Mouse (Mus musculus): ENCODE measurements around the gene Ilf3.
"Not testable (repeated sequence)": the region's sequence is repeated elsewhere in the genome, so short reads cannot be mapped to it uniquely, and the experiment has no call there.

The Ilf3 gene

DNA sequence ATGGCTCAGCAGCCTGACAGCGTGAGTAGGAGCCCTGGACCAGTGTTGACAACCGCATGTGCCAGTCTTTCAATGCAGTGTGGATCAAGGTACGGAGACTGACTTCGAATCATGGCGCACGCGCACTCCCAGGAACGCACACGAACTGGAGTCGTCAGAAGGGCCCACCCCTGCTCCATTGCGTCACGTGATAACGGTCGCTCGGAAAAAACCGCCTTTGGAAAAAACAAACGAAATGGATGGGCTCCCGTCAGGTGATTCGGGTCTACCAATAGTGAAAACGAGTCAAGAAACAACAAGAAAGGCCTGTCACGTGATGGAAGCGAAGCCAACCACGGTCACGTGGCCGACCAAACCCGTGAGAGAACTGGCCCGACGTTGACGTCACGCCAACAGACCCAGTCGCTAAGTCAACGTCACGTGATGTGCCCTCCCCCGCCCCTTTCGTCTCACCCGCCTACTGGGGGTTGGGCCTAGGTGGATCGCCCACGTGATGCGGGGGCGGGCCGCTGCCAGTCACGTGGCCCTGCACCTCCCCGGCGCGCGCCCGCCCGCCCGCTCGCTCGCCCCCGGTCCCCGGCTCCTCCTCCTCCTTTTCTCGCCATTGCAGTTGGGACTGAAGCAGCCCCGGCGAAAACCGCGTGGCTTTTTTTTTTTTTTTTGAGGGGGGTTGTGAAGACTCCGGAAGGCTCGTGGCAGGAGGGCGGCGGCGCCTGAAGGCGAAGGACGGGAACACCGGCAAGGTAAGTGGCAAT, at the start of gene Ilf3:
Gene Ilf3, plus strand, starts transcription at position 515 of the 755 bp plus-strand sequence.
- peak; percentile 100 for DNase-seq

DNA sequence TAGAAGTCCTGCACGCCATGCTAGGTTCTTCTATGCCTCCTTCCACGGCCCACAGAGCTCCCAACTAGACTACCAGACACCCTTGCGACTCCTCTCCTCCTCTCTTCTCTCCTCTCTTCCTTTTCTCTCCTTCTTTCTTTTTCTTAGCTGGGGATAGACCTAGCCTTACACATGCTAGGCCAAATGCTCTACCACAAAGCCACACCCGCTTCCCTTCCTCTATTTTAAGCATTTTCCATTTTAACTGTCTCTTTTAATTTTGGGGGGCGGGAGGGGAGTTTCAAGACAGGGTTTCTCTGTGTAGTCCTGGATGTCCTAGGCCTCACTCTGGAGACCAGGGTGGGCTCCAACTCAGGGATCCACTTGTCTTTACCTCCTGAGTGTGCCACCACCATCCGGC, 48.9 kb upstream of the Ilf3 start:
- no peak for DNase-seq

DNA sequence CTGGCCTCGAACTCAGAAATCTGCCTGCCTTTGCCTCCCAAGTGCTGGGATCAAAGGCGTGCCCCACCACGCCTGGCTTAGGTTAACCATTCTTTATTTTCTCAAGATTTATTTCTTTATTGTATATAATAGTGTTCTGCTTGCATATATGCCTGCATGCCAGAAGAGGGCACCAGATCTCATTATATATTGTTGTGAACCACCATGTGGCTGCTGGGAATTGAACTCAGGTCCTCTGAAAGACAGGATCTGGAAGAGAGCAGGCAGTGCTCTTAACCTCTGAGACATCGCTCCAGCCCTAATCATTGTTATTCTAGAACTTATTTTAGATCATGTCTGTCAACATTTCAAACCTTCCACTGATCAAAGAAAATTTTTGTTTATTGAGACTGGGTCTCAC, 48.2 kb upstream of the Ilf3 start:
- no peak for DNase-seq

DNA sequence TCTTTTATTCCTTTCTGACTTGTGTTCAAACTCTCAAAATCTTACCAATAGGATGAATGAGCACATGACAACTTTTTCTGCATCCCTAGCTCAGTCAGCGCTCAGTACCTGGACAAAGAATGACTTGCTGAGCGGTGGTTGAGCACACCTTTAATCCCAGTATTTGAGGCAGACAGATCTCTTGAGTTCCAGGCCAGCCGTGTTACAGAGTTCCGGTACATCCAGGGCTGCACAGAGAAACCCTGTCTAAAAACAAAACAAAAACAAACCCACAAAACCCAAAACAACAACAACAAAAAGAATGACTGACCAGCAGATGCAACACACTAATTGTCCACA, 47.4 kb upstream of the Ilf3 start:
- DNase-seq, result no peak

DNA sequence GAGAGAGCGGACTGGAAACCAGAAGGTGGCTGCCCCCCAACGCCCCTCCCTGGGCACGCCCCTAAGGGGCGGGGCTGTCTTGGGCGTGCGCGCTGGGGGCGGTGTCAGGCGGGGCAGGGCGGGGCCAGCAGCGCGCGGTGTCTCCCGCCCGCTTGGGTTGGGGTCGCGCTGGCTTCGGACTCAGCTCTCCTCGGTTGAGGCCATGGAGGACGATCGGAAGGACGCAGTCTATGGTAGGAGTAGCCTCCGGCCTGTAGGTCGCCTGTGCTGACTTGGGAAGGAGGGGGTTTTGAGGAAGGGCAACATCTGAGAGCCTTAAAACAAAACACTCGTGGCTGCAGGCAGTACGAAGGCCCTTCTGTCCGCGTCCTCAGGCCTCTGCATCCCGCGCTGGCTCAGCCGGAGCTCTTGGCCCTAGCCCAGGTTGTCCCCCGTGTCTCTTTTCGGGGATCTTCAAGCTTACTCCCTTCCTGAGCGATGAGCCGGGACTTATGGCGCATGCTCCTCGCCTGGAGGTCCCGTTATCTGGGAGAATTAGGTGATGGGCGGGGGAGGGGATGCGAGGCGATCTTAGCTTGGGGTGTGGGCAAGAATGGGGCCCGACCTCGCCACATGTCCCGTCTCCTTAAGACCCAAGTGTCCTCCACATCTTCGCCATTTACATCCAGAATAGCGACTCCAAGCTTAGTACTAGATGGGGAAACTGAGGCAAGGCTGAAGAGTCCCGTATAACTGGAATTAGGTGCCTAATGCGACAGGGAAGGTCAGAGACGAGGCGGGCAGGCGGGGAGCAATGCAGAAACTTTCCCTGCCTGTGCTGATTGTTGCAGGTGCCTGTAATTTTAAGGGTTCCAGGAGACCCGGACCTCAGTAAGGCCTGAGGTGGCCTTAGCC, 46.8 kb upstream of the Ilf3 start, which contains the start of gene Slc44a2:
Gene Slc44a2, plus strand, starts transcription at position 80 of the 894 bp plus-strand sequence.
- peak; percentile 91 for DNase-seq

DNA sequence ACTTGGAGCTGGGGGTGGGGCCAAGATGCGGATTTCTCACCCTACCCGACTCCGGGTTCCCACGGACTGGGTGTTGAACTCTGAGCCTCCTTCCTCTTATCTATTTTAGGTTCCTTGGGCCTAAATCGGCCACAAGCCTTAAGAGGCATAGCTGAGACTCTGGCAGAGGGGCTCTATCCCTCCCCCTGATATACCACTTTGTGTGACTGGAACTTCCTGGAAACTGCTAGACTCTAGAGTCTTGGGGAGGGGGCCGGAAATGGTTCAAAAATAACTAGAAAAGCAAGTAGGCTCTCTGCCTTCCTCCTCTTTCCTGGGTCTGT, 46.2 kb upstream of the Ilf3 start:
- peak; percentile 54 for DNase-seq

DNA sequence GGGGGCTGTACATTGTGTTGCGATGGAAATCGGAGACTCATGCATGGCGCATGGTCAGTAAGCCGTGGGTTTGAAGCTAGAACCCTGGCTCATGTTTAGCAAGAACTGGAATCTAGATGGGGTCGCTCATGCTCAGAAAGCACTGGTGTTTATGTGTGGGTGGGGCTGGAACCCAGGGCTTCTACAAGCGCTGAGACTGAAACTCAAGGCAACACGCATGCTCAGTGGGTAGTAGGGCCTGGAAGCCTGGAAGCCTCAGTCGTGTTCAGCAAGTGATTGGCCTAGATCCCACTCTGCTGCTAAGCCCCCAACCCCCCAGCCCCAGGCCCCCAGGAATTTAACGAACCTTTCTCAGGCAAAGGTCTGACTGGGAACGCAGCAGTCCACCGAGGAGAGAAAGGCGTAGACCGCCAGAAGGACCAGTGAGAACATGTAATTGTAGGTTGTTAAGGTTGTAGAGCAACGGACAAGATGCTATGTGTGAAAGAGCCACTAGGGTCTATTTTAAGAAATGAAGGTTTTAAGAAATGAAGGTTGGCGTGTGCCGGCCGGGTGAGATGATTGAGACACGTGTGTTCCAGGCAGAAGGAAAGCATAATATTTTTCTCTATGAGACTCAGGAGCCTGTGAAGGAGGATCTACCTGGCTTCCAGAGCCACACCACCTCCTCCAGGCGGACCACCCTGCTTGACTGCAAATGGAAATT, 45.3 kb upstream of the Ilf3 start:
- DNase-seq, result no peak

DNA sequence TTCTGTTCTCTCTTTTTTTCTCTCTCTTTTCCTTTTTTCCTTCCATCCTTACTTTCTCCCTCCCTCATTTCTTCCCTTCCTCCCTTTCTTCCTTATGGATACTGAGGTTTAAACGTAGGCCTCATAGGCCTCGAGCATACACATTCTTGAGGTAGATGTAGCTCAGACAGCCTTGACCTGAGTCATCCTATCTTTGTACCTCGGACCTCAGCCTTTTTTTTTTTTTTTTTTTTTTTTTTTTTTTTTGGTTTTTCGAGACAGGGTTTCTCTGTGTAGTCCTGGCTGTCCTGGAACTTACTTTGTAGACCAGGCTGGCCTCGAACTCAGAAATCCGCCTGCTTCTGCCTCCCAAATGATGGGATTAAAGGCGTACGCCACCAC, 44.8 kb upstream of the Ilf3 start:
- DNase-seq, result not testable (repeated sequence)

DNA sequence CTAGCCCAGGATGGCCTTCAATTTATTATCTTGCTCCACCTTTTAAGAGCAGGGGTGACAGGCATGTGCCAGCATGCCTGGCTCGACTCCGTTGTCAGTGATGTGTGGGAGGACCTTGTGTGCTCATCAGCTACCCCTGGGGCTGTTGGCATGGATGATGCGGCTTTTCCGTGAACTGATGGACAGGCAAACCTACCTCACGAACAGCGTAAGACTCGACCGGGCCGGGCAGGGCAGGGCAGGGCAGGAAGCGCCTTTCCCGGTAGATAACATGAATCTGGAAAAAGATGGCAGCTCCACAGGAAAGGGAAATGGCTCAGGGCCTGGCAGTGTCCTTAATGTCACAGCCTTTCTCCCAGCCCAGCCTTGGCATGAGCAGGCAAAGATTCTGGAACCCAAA, 43.4 kb upstream of the Ilf3 start:
- DNase-seq, result peak; percentile 57

DNA sequence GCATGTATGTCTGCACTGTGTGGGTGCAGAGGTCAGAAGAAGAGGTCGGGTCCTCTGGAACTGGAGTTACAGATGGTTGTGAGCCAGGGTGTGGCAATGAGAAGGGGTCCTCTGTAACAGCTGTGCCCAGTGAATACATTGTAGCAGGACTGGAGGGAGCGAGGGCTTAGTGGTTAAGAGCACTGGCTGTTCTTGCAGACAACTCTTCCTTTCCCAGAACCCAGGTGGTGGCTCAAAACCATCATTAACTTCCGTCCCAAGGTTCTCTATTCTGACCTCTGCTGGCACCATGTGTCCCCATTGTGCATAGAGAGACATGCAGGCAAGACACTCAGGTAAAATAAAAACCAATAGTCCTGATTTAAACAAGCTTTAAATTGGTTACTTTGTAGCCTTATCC, 40.1 kb upstream of the Ilf3 start:
- no peak for DNase-seq

DNA sequence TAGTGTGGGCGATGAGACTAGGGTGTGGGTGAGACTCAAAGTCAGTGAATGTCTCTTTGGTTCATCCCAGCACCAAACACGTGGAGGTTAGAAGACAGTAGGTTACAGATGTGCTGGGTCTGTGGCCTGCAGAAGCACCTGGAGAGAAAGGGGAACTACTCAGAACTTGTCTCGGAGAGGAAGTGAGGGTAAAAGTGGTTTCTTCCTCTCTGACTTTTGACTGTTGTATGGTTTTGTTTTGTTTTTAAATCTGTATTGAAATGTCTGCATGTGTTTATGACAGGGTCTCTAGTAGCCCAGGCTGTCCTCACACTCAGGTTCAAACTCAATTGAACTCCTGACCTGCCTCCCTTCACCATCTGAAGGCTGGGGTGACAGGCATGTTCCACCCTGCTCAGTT, 39.6 kb upstream of the Ilf3 start:
- no peak for DNase-seq

DNA sequence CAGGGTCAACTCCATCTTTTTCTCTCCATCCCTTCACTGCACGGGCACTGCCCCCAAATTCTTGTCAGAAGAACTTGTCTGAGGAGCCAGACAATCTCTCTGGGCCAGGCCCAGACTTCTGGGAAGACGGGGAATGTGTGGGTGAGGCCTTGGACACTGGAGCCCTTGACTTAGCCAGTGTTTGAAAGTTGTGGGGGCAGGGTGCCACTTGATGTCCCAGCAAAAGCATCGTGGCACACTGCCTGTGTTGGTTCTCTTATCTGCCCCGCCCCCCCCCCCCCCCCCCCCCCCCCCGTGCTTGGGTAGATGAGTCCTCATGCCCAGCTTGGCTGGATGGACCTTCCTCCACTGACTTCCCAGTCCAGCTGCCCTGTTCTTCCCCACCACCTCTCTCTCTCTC, 38.6 kb upstream of the Ilf3 start:
- DNase-seq, result no peak

DNA sequence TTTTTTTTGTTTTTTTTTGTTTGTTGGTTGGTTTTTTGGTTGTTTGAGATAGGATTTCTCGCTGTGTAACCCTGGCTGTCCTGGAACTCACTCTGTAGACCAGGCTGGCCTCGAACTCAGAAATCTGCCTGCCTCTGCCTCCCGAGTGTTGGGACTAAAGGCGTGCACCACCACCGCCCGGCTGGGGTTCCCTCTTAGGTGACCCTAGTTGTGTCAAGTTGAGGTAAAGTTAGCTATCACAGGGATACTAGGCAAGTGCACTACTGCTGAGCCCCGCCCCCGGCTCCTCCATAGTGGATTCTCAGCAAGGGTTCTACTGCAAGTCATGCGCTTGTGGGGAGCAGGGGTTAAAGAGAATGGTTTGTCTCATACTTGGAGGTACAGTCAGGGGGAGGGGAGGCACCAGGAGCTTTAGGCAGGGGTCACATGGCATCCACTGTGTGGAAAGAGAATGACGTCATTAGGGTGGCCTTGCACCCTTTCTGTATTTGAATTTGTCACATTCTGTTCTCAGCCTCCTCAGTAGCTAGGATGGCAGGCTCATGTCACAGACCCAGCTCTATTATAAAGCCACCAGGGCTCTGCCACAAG, 37.9 kb upstream of the Ilf3 start:
- no peak for DNase-seq

DNA sequence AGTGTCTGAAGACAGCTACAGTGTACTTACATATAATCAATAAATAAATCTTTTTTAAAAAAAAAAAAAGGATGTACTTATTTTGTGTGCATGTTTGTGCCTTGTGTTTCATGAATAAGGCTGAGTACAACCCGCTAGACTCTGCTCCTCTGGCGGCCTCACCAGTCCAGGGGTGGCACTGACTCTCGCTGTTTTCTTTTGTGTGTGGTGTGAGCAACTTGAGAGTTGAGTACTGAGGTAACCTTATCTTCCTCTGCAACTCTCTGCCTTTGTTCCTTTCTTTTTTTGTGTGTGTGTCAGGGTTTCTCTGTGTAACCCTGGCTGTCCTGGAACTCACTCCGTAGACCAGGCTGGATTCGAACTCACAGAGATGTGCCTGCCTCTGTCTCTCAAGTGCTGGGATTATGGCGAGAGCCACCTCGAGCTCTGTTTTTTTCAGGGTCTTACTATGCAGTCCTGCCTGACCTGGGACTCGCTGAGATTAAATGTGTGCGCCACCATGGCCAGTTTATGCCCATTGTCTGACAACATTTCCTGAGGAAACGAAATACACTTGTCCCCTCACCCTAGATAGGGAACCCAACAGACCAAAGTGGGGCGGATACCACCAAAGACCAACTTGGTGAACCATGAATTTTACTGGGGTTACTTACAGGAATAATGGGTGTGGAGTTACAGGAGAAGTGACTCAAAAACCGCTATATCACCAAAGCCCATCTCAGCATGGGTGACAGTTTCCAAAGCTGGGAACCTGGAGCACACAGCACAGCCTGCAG, 36.1 kb upstream of the Ilf3 start:
- DNase-seq, result no peak

DNA sequence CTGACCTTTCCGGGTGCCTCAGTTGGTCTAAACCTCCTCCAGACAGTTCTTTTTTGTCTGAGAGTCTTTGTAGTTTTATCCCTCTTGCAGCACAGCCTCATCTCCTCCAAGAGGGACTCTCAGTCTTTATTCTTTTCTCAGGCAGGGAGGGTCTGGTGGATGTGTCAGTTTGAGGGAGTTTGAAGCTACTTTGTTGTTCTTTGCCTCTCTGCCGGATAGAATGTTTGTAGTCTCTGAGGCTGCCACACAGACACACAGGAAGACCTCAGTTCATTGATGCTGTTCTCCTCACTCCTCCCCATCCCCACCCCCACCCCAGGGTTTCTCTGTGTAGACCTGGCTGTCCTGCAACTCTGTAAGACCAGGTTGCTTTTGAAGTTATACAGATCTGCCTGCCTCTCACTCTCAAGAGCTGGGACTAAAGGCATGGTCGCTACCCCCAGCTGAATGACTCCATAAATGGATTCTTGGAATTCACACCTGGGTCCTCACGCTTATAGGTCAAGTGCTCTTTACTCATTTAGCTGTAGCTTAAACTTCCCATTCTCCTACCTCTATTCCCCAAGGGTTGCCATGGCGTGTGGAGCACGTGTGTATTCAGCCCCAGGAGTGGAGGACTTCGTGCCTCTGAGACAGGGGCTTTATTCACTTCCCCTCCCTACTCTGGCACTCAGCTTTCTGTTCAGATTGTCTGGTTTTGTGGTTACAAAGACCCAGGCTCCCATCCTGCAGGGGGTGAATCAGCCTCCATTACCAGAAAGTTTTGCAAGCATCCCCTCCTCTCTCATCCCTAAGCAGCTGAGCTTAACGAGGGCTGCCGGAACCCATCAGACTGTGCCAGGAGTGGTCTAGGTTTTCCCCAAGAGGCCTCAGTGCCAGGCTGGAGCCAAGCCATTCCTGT, 35.3 kb upstream of the Ilf3 start:
- DNase-seq, result no peak

DNA sequence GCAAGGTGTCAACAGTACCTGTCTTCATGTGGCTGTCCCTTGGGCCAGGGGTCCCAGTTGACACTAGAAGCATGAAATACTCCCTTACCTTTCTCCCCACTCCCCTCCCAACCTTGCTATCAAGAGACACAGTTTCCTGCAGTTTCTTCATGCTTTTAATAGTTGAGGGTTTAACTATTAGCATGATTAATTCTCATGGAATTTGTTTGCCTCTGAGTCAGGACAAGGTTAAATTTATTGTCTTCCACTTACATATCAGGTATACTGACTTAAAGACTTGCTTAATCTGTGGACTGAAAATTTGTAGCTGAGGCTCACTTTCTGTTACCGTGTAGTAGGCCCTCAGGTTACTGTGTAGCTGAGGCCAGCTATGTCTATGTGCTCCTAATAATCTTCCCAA, 34.1 kb upstream of the Ilf3 start:
- DNase-seq, result no peak

DNA sequence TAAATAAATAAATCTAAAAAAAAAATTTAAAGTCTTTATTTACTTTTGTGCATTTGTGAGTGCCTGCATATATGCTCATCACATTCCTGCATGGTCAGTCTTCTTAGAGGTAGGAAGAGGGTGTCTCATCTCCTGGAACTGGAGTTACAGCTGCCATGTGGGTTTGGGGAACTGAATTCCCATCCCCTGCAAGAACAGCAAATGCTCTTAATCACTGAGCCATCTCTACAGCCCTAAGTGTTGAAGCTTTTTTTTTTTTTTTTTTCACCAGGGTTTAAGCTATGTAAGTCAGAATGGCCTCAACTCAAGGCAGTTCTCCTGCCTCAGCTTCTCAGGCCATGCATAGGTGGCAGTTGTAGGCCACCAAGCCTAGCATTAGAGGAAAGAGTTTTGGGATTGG, 32.9 kb upstream of the Ilf3 start:
- DNase-seq, result no peak

DNA sequence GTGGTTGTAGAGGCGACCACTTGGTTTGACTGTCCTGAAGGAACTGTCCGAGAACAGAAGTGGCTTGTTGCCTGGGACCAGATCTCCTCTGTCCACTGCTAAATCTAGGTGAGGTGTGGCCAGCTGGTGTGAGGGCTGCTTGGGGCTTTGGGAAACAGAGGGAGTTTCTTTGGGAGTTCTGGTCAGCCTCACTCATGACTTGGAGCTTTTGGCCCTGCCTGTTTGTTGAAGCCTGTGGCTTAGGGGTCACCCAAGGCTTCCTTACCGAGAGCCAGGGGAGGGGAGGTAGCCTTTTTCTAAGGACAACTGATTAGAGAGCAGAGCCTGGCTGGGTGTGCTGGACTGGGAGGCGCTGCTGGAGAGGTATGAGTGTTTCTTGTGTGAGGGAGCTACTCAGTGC, 32.3 kb upstream of the Ilf3 start:
- no peak for DNase-seq

DNA sequence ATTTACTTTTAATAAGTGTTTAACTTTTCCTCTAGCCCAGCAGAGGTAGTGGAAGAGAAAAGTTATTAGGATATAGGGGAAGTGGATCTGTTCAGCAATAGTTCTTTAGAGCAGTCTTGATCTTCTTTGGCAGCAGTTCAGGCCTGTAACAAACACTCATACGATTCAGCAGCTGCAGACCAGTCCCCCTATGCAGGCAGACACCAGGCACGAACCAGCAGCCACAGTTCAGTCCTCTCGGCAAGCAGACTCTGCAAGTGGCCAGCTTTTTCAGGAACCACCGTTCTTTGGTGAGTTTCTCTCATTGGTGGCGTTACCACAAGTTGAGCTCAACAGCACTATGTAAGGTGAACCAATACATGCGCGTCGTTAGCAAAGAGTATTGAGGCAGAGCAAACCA, 31.2 kb upstream of the Ilf3 start:
- DNase-seq, result no peak

DNA sequence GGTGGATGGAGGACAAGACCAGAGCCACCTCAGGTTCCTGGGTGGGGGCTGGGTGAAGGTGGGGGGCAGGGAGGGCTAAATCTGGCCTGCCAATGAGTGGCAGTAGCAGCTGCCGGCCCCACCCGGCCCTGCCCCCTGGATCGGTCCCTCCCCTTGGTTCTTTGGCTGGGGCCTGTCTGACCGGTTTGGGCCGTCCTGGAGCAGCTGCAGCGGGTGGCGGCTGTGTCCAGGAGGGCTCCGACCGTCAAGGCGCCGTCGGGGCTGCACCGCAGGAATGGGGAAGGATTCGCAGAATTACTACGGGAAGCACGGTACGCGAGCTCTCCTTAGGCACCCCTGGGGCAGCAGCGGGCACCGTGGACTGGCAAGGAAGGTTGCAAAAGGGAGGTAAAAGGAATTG, 30.0 kb upstream of the Ilf3 start:
- DNase-seq, result peak; percentile 75

DNA sequence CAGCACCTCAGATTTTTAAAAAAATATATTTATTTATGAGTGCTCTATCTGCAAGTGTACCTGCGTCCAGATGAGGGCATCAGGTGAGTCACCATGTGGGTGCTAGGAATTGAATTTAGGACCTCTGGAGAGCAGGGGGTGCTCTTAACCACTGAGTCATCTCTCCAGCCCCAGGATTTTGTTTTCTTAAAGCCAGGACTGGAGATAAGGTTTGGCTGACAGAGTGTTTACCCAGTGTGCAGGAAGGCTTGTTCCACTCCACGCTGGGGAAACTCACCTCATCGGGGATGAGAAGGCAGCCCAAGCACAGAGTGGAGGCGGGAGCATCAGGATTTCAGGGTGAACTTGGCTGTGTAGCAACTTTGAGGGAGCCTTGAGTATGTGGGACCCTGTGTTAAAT, 27.3 kb upstream of the Ilf3 start:
- no peak for DNase-seq

Measured in kidney, postnatal 14 days (tissue).